Mouse (Mus musculus) kidney, embryonic 16.5 days (tissue): ENCODE measurements at regions not wholly inside any gene's neighbourhood (a gene's known extent, or its start where the extent isn't known, plus 50 kb on each side); places are given as distances from the start of the nearest gene placed in this dataset.

Experiments used
- ATAC-seq: fragments of 200-750 bp; cut with Nextera tagmentation; 2 replicates; pipeline ENCODE4 v1.8.0; 2017; ENCODE audit warnings: moderate TSS enrichment; ENCODE audit not compliant: low FRiP score, low TSS enrichment
- H3K27ac ChIP-seq: fragments of 300-500 bp; sonication (generic); 2 replicates; pipeline ENCODE4 v1.5.1; 2014; ENCODE audit warnings: low read length
- H3K27me3 ChIP-seq: fragments of 300-500 bp; sonication (generic); 2 replicates; pipeline ENCODE4 v1.6.1; 2014; ENCODE audit warnings: low read length, control low read depth, mixed read lengths; ENCODE audit not compliant: insufficient read depth
- H3K36me3 ChIP-seq: fragments of 300-500 bp; sonication (generic); 2 replicates; pipeline ENCODE4 v1.6.1; 2014; ENCODE audit warnings: low read length, control low read depth, mixed read lengths; ENCODE audit not compliant: insufficient read depth
- H3K4me1 ChIP-seq: fragments of 300-500 bp; sonication (generic); 2 replicates; pipeline ENCODE4 v1.6.1; 2014; ENCODE audit warnings: low read length, control low read depth, mixed read lengths; ENCODE audit not compliant: insufficient read depth
- H3K4me2 ChIP-seq: fragments of 300-500 bp; sonication (generic); replicated peaks from 2 replicates; pipeline ENCODE4 v1.6.1; 2014; ENCODE audit warnings: low read depth, low read length
- H3K4me3 ChIP-seq: fragments of 300-500 bp; sonication (generic); 2 replicates; pipeline ENCODE4 v1.5.1; 2014; ENCODE audit warnings: mild to moderate bottlenecking, low read length
- H3K9ac ChIP-seq: fragments of 300-500 bp; sonication (generic); replicated peaks from 2 replicates; pipeline ENCODE4 v1.6.1; 2014; ENCODE audit warnings: low read length
- H3K9me3 ChIP-seq: fragments of 300-500 bp; sonication (generic); 2 replicates; pipeline ENCODE4 v1.6.1; 2016; ENCODE audit warnings: low read length, control low read depth
- WGBS: fragments of 180-500 bp; shearing (Covaris S2); extraction: QIAGEN DNeasy Blood & Tissue Kit; methylation state at CpG from one replicate; pipeline ENCODE4 v1.1.7; 2014; 5-methylcytosine and 5-hydroxymethylcytosine counted together

DNA sequence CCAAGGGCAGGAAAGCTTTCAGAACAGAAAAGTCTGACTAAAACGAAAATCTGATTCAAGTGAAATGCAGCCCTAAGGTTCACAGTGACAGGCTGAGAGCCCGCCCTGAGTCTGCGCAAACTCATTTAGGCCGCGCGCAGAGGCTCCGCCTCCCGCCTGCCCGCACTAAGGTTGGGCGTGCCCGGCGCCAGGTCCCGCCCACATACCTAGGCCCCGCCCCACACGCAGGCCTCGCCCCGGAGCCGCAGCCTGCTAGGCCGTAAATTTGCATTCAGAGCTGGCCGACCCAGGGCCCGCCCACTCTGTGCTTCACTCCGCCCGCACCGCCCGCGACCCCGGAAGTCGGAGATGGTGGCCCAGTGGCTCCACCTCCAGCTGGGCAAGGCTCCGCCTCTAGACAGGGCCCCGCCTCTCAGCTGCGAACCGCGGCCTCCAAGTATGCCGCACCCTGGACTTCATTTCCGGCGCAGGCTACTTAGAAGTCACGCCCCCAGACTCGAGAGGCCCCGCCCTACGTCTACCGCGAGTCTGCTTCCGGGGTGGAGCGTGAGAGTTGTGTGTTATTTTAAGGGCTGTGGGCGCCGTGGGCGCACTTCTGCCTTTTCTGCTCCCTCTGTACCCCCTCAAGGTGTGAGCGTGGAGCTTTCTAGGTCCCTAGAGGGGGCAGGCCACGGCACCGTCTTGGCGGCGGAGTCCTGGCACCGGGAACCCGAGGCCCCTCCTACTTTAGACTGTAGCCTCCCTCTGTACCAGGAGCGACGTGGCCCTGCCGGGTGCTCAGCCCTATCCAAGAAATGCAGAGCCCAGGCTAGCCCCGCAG is 52.3 kb upstream of the Wnt7b start:
- H3K4me1 ChIP-seq, result peaks cover 20% of the 10 kb centered on the region; the same call in 1 of the 2 replicates
- H3K4me2 ChIP-seq, result peak overlapping the region; percentile 58
- no peaks in the 10 kb centered on the region for H3K27me3 ChIP-seq
- no peaks in the 10 kb centered on the region for H3K9me3 ChIP-seq
- H3K27ac ChIP-seq, result peak overlapping the region; percentile 96
- under 1% methylated on average over 58 of the region's 58 CpGs for WGBS
- peak overlapping the region; percentile 93 for H3K9ac ChIP-seq
- ATAC-seq, result peak; percentile 98
- no peaks in the 10 kb centered on the region for H3K36me3 ChIP-seq
- peak overlapping the region; percentile 73 for H3K4me3 ChIP-seq

DNA sequence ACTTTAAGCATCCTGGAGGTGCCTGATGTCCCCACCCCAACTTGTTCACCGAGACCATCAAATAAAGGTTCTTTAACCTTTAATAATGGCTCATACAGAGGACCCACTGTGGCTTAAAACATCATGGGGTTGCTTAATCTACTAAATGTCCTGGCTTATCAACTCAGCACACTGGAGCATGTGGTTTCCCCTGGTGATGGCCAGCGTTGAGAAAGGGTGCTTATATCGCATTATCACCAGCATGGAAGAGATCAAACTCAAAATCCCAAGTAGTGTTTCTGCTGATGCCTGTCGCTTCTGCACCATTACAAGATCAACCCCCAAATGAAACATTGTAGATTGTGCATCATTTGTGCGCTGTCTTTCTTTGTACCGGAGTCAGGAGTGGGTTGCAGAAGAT is 53.2 kb upstream of the Wnt7b start:
- Histone ChIP-seq H3K27me3 (no peaks in the 10 kb centered on the region), H3K36me3 (no peaks in the 10 kb centered on the region), H3K4me2 (peak overlapping the region; percentile 58), H3K4me1 (peaks cover 20% of the 10 kb centered on the region; the same call in 1 of the 2 replicates), H3K9ac (peak overlapping the region; percentile 93), H3K27ac (peak overlapping the region; percentile 96), H3K9me3 (no peaks in the 10 kb centered on the region), H3K4me3 (peak overlapping the region; percentile 73)
- WGBS, result 96% methylated on average over 6 of the region's 6 CpGs
- no peak for ATAC-seq

DNA sequence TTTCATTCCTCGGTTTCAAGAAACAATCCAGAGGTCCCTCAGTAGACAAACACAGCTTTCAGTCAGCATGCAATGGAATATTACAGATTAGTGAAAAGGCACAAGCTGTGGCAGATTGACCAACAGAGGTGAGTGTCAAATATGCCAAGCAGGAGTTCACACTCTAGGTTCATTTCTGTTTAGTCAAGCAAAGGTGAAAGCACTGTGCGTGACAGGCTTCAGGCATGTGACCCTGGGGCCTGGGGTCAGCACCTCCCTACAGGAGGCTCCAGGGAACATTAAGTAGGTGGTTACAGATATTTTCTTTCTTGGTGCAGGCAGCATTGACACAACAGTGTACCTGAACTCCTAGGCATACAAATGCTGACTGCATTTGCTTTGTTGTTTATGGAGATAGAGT is 57.3 kb upstream of the Wnt7b start:
- no peak overlapping the region for H3K9ac ChIP-seq
- H3K27me3 ChIP-seq, result no peaks in the 10 kb centered on the region
- H3K9me3 ChIP-seq, result no peaks in the 10 kb centered on the region
- H3K36me3 ChIP-seq, result no peaks in the 10 kb centered on the region
- 57% methylated on average over 2 of the region's 2 CpGs for WGBS
- H3K4me1 ChIP-seq, result 0 out of 2 replicates have a peak, but pooled peaks cover 8% of the 10 kb centered on the region
- H3K27ac ChIP-seq, result no peak overlapping the region
- ATAC-seq, result no peak
- no peak overlapping the region for H3K4me3 ChIP-seq
- H3K4me2 ChIP-seq, result no peak overlapping the region

DNA sequence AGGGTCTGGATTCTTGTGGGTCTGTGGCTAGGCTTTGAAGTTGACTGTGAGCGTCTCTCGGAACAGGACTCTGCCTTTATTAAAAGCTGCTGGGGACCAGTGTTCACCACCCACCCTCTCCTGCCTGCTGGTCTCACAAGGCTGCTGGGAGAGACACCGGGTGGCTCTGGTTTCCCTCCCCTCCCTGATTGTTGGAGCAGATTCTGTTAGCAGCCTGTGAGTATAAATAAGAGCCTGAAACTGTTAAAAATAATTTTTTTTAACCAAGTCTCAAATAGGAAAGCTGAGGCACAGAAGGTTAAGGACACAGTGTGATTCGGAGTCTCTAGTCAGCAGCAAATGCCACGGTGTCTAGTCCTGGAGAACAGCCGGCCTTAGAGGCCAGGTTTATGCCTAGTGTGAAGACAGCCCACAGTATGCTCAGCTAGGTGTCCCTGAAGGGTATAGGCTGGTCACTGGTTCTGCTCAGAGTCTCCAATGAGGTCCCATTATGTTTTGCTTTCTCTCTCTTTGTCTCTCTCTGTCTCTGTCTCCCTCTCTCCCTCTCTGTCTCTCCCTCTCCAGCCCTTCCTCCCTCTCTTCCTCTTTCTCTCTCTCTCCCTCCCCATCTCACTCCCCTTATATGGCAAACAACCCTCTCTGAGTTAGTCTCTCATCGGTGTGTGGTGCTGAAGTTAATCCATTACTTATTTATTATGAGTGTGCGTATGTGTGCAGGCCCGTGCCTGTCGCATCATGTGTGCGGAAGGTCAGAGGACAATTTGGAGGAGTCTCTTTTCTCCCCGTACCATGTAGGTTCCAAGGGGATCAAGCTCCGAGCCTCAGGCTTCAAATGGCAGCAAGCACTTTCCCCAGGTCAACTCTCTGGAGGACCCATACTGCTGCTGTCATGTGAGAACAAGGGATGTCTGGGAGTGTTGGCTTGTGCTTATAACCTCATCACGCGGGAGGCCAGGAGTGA is 59.1 kb upstream of the Wnt7b start:
- Histone ChIP-seq H3K9me3 (no peaks in the 10 kb centered on the region), H3K4me2 (no peak overlapping the region), H3K36me3 (no peaks in the 10 kb centered on the region), H3K9ac (no peak overlapping the region), H3K4me1 (peaks cover 16% of the 10 kb centered on the region), H3K27ac (peak overlapping the region; percentile 64), H3K27me3 (no peaks in the 10 kb centered on the region), H3K4me3 (no peak overlapping the region)
- 60% methylated on average over 15 of the region's 15 CpGs for WGBS
- ATAC-seq, result peak; percentile 33; the same call in 1 of the 2 replicates

DNA sequence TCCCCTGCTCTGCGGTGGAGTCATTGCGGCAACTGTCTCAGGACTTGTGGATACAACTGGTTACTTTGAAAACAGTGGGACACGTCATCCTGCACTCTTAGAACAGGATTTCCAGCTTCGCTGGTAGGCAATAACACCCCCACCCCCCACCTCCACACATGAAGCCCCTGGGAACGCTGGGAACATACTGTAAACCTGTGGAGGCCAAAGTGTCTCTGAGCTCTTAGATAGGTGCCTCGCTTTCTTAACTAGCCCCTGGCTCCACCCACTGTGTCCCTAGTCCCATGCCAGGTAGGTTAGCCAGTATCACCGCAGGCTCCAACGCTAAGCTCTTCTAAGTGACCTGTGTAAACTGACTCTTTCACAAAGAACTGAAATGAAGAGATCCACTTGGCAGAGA is 63.1 kb upstream of the Wnt7b start:
- 0 out of 2 replicates have a peak, but pooled peaks have one; percentile 18 for ATAC-seq

DNA sequence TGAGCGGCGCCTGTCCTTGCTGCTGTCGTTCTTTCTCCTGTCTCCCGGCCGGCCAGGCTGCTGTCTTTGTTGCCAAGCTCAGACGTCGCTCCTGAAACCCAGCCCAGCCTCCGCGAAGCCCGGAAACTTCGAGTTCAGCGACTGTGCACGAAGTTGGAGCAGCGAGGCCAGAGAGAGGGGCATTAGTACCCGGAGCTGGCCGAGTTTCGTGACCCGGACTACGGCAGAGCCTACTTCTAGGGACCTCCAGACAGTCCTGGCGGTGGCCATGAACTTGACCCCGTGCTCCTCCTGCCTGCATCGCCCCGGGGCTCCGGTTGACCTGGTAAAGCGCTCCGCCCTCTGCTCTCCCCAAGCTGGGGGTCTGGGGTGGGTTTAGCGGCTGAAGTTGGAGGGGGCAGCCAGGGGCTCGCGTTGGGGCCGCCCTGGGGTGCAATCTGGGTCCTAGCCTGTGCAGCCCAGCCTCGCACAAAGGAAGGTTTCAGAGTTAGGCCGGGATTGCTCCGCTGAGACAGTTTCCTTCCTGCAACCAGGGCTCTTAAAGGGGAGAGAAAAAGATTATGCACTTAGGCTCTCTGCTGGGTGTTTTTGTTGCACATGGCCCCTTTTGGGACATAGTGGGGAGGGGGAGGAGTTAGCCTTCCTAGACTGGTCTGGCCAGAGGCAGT is 63.8 kb upstream of the Wnt7b start:
- Histone ChIP-seq H3K4me2 (peak overlapping the region; percentile 77), H3K4me3 (peak overlapping the region; percentile 61), H3K27ac (peak overlapping the region; percentile 89), H3K27me3 (no peaks in the 10 kb centered on the region), H3K4me1 (peaks cover 30% of the 10 kb centered on the region), H3K9ac (peak overlapping the region; percentile 90), H3K9me3 (no peaks in the 10 kb centered on the region), H3K36me3 (no peaks in the 10 kb centered on the region)
- WGBS, result 1% methylated on average over 33 of the region's 33 CpGs
- ATAC-seq, result peak; percentile 66

More for the DNA sequence above, 63.1 kb upstream of the Wnt7b start:
- Histone ChIP-seq H3K4me1 (peaks cover 30% of the 10 kb centered on the region), H3K4me3 (peak overlapping the region; percentile 61), H3K27ac (peak overlapping the region; percentile 89; the same call in 1 of the 2 replicates), H3K4me2 (peak overlapping the region; percentile 77), H3K27me3 (no peaks in the 10 kb centered on the region), H3K36me3 (no peaks in the 10 kb centered on the region), H3K9me3 (no peaks in the 10 kb centered on the region), H3K9ac (peak overlapping the region; percentile 90)
- WGBS, result 59% methylated on average over 8 of the region's 8 CpGs

DNA sequence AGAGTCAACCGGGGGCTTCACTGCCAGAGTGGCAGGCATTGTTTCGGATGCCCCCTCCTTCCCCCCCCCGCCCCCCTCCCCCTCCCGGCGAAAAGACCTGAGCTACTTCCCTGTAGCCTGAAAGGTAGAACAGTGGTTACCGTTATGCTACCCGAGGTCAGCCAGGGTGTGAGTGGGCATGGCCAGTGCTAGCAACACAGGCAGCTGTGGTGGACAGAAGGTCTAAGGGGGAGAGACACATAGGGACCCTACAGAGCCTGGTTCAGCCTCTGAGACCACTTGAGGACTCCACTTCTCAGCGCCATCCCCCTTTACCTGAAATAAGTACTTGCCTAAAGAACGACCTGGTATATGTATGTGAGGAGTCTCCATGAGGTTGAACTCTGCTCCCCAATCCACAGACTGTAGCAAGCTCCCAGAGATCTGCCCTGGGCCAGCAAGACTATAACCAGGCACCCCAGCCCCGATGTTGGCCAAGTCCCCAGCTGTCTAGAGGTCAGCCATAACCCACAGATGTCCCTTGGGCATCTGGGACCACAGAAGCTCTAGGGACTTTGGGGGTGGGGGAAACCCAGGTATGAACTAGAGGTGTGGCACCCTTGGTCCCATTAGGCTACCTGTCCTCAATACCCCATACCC is 64.5 kb upstream of the Wnt7b start:
- WGBS, result 37% methylated on average over 7 of the region's 10 CpGs
- Histone ChIP-seq H3K9me3 (no peaks in the 10 kb centered on the region), H3K27ac (peak overlapping the region; percentile 89), H3K4me3 (peak overlapping the region; percentile 61), H3K27me3 (no peaks in the 10 kb centered on the region), H3K9ac (peak overlapping the region; percentile 90), H3K4me2 (peak overlapping the region; percentile 77), H3K36me3 (no peaks in the 10 kb centered on the region), H3K4me1 (peaks cover 27% of the 10 kb centered on the region)
- ATAC-seq, result peak; percentile 44

DNA sequence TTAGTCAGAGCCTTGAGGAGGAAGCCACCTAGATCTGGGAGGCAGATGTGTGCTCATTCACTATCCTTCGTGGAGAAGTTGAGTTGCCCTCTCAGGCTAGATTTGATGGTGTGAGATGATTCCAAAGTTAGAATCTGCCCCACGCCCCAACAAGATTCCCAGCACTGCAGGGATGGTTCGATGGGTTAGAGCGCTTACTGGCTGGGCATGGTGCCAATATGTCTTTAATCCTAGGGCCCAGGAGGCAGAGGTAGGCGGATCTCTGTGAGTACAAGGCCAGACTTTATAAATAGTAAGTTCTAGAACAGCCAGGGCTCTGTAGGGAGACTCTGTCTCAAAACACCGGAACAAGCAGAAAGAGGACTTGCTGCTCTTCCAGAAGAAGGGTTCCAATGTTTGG is 65.3 kb upstream of the Wnt7b start:
- Histone ChIP-seq H3K4me2 (no peak overlapping the region), H3K36me3 (no peaks in the 10 kb centered on the region), H3K9ac (no peak overlapping the region), H3K27ac (no peak overlapping the region), H3K27me3 (no peaks in the 10 kb centered on the region), H3K9me3 (no peaks in the 10 kb centered on the region), H3K4me1 (peaks cover 27% of the 10 kb centered on the region), H3K4me3 (no peak overlapping the region)
- WGBS, result 82% methylated on average over 6 of the region's 6 CpGs
- no peak for ATAC-seq

DNA sequence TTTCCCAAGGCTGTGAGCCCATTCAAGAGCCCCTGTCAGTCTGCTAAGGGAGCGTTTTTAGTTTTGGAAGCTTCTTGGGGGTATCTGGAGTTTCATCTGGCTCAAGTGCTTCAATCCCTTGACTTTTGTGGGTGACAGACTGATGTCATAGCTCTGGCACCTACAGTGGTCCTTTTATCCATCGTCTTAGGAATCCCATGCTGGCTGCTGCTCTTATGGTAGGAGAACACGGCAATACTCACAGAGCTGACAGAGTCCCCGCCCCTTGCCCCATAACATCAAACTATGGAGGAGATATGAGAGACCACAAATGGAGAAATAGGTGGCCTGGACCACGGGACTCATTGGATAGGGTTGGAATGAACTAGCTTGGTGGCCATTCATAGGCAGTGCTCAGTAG is 68.0 kb upstream of the Wnt7b start:
- H3K4me3 ChIP-seq, result no peak overlapping the region
- H3K9ac ChIP-seq, result no peak overlapping the region
- H3K4me2 ChIP-seq, result no peak overlapping the region
- H3K27ac ChIP-seq, result no peak overlapping the region
- 82% methylated on average over 5 of the region's 5 CpGs for WGBS
- no peak for ATAC-seq
- no peaks in the 10 kb centered on the region for H3K36me3 ChIP-seq
- peaks cover 53% of the 10 kb centered on the region for H3K4me1 ChIP-seq
- H3K9me3 ChIP-seq, result no peaks in the 10 kb centered on the region
- no peaks in the 10 kb centered on the region for H3K27me3 ChIP-seq
